Mouse (Mus musculus) adrenal gland, adult 8-10 months (tissue): ENCODE results near the gene Qsox1. TPM values are rescaled to one million over a fixed set of nuclear protein-coding genes. Genes with fewer than 3 reads are reported as not detected.

Experiments used
- DNase-seq: peaks from one replicate; pipeline ENCODE4 v3.0.0; 2022
- total RNA-seq, 4 experiments: library from RNA; stranded (reverse); gene quantifications; 2 replicates each; pipeline ENCODE4 v1.2.4; 2022

The Qsox1 gene
- total RNA-seq, 4 experiments from 2014 or later = 55.9 to 95.0 (median 70.2) TPM

GRCm38 (mm10) chr1:155801014-155801991 is 11.4 kb downstream of the Qsox1 start:
- no peak for DNase-seq

GRCm38 (mm10) chr1:155798000-155798399 is 14.7 kb downstream of the Qsox1 start:
- no peak for DNase-seq

- no peak for DNase-seq
These were observed 15.3 kb downstream of the Qsox1 start for GRCm38 (mm10) chr1:155797425-155797824.

- no peak for DNase-seq
These were observed 15.8 kb downstream of the Qsox1 start for GRCm38 (mm10) chr1:155796757-155797405.

- DNase-seq = peak; percentile 75
These were observed 16.9 kb downstream of the Qsox1 start for GRCm38 (mm10) chr1:155795791-155796233.

- no peak for DNase-seq
These were observed 17.8 kb downstream of the Qsox1 start for GRCm38 (mm10) chr1:155794855-155795254.

- no peak for DNase-seq
These were observed 20.8 kb downstream of the Qsox1 start for GRCm38 (mm10) chr1:155791919-155792318.

- no peak for DNase-seq
These were observed 22.3 kb downstream of the Qsox1 start for GRCm38 (mm10) chr1:155790111-155790974.

GRCm38 (mm10) chr1:155785886-155786285 is 26.8 kb downstream of the Qsox1 start:
- DNase-seq = no peak

GRCm38 (mm10) chr1:155784343-155785205 is 28.1 kb downstream of the Qsox1 start:
- DNase-seq = no peak

GRCm38 (mm10) chr1:155782382-155782781 is 30.3 kb downstream of the Qsox1 start:
- no peak for DNase-seq

GRCm38 (mm10) chr1:155777641-155778625 is 34.8 kb downstream of the Qsox1 start:
- no peak for DNase-seq

GRCm38 (mm10) chr1:155759167-155759566 is 53.5 kb downstream of the Qsox1 start:
- no peak for DNase-seq

GRCm38 (mm10) chr1:155758711-155759110 is 54.0 kb downstream of the Qsox1 start:
- no peak for DNase-seq

- DNase-seq = no peak
These were observed 55.1 kb downstream of the Qsox1 start for GRCm38 (mm10) chr1:155757621-155758020.

GRCm38 (mm10) chr1:155753411-155753810 is 59.3 kb downstream of the Qsox1 start:
- no peak for DNase-seq

GRCm38 (mm10) chr1:155751484-155752255 is 61.0 kb downstream of the Qsox1 start, which contains the start of gene Lhx4:
Lhx4 (minus strand) TSS chr1:155751684.
- DNase-seq = no peak

GRCm38 (mm10) chr1:155750517-155751178 is 62.0 kb downstream of the Qsox1 start:
- no peak for DNase-seq

- DNase-seq = no peak
These were observed 64.8 kb downstream of the Qsox1 start for GRCm38 (mm10) chr1:155747911-155748310.
